Mouse (Mus musculus) ovary, postnatal 10 days (tissue): ENCODE measurements around the gene Slc12a9.
A peak's percentile ranks its signal among the peaks of the same experiment; 100 is the strongest.

ENCODE experiments used
- DNase-seq: peaks from one replicate; pipeline ENCODE4 v3.0.0; 2022; ENCODE audit warnings: low spot score

Gene Slc12a9

DNA sequence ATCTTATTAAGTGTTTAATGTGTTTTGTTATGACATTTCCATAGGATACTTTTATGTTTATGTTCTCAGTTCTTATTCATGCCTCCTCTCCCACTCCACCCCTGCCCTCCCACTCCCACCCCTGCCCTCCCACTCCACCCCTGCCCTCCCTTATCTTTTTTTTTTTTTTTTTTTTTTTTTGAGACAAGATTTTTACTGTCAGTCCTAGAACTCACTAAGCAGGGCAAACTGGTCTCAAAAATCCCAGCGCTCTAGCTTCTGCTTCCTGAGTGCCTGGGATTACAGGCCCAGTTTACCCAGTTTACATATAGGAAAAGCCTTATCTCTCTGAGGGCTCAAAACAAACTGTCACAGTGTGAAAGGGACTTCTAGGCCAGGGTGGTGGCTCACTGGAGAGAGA is 13.0 kb upstream of the Slc12a9 start:
- no peak for DNase-seq

GRCm38 (mm10) chr5:137345821-137346220 is 12.4 kb upstream of the Slc12a9 start:
- DNase-seq = no peak

GRCm38 (mm10) chr5:137343869-137344268 is 10.5 kb upstream of the Slc12a9 start:
- DNase-seq = no peak

DNA sequence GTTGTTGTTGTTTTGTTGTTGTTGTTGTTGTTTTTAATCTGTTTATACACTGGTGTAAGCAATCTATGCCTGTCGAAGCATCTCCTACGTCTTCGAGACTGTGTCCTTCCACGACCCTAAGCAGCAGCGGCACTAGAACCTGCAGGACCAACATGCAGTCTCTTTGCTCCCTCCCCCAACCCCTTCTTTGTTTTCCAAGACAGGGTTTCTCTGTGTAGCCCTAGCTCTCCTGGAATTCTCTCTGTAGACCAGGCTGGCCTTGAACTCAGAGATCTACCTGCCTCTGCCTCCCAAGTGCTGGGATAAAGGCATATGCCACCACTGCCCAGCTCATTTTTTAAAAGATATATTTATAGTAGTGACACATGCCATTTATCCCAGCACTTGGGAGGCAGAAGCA is 10.0 kb upstream of the Slc12a9 start:
- DNase-seq = no peak

- no peak for DNase-seq
Measured at GRCm38 (mm10) chr5:137342407-137343012, 9.1 kb upstream of the Slc12a9 start.

GRCm38 (mm10) chr5:137340222-137340621 is 6.8 kb upstream of the Slc12a9 start:
- DNase-seq = no peak

DNA sequence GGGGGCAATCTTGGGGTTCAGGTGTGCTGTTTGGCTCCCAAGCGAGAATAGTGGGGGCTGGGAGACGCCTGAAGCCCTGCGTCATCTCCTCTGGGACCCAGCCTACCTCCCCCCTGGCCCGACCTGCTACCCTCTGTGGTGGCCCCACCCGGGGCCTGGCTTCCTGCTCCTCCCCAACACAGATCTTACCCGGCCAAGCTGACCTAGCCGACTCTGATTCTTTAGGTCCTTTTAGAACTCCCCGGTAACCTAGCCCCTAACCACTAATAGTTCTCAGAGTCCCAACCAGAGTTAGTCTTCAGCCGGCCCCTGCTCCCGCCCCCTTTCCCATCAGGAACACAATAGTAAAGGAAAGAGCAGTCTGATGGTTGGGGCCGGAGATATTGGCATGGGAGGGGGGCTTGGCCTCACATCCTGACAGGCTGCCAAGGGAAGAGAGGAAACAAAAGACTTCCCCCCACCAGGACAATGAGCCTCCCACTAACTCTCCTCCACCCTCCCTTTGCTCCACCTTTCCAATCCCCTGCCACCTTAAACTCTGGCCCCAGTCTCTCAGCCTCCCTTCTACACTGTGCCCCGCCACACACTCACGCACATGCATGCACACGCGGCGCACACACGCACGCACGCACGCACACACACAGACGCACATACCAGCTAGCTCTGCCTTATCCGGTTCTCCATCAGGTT is 6.0 kb upstream of the Slc12a9 start:
- no peak for DNase-seq

- no peak for DNase-seq
Measured at GRCm38 (mm10) chr5:137338663-137339289, 5.4 kb upstream of the Slc12a9 start.

GRCm38 (mm10) chr5:137338256-137338655 is 4.9 kb upstream of the Slc12a9 start:
- peak; percentile 34 for DNase-seq

- no peak for DNase-seq
Measured at GRCm38 (mm10) chr5:137337190-137337589, 3.8 kb upstream of the Slc12a9 start.

DNA sequence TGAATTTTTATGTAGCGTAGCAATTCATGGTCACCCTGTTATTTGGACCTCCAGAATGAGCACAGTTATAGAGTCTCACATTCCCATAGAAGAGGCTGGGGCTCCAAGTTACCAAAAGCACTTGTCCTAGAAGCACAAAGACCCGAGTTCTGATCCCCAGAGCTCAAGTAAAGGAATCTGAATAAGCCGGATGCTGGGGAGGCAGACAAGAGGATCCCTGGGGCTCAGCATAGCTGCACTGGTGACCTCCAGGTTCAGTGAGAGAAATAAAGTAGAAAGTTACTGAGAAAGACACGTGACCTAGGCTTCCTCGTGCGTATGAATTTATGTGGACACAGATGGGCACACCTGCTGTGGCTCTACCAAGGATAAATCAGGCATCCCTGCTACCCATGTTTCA is 1.7 kb upstream of the Slc12a9 start:
- no peak for DNase-seq

- DNase-seq = no peak
Measured at GRCm38 (mm10) chr5:137334317-137334716, 920 bp upstream of the Slc12a9 start.

DNA sequence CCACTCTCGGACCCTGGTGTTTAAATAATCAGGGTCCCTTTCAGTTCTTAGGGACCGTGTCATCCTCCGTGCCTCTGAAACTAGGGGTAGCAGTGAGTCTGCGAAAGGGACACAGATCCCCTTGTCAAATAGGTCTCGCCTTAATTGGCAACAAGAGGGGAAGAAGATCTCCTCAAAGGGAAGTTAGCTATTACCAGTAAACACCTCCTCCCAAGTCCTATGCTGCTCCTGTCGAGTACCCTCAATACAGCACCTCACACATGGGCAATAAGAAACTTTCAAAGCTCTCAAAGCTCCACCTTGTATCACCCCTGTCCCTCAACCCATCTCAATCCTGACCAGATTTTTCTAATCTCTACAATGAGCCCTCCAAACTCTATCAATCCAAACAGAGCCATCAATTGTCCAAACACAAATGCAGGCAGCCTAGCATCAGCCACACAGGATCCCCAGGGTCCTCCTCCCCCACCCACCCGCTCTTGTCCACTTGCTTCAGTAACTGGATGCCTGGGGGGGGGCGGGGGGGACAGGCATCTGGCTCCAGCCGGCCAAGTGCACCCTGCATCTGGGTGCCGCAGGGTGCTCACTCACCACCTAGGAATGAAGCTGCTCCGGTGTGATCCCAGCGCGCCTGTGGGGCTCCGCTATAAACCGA is 413 bp downstream of the Slc12a9 start:
- DNase-seq = no peak

- DNase-seq = no peak
Measured at GRCm38 (mm10) chr5:137330910-137331309, 2.5 kb downstream of the Slc12a9 start.

DNA sequence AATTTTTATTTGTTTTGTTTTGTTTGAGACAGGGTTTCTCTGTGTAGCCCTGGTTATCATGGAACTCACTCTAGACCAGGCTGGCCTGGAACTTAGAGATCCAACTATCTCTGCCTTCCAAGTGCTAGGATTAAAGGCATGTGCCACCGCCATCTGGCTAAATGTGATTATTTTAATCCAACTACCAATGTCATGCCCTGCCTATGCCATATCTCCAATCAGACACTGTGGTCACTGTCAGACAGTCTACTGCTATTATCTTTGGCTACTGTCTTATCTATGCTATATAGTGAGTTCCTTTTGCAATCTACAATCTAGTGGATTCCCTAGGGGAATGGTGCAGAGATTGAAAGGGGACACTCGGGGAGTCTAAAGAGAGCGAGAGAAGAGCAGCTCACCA is 12.4 kb downstream of the Slc12a9 start:
- DNase-seq = no peak

DNA sequence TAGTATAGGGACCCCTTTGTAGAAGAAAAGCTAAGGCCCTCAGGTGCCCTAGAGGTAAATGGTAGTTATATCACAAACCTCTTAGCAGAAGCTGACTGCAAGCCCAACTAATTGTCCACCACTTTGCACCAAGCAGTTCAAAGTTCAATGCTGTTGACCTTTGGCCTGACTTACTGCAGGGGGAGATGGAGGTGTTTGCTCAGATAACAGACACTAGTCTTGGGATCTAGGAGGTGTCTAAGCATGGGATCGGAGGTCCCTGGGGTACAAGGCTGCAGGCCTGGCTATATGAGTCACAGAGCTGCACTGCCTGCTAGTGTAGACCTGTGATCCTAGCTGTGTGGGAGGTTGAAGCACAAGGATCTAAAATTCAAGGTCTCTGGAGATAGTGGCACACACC is 14.8 kb downstream of the Slc12a9 start:
- no peak for DNase-seq

DNA sequence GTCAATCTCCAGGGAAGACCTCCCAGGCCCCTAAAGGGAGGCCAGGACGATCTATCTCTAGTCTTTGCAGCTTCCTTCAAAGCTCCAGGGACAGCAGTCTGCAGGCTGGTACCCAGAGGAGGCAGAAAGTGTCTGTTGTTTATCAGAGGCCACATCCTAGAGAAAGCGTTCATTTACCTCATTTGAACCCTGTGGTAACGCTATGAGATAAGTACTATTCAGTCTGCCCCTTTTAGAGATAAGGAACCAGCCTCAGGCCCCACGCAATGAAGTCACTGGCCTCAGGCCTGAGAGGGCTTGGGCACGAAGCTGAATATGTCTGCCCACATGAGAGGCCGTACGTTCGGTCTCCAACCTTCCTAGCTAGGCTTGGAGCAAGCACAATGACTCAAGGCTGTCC is 16.0 kb downstream of the Slc12a9 start:
- DNase-seq = no peak

GRCm38 (mm10) chr5:137315084-137315903 is 18.1 kb downstream of the Slc12a9 start:
- DNase-seq = peak; percentile 25

- DNase-seq = peak; percentile 89
Measured at GRCm38 (mm10) chr5:137314193-137315083, 19.0 kb downstream of the Slc12a9 start, which contains the start of gene Trip6. Gene Trip6 (minus strand): TSS chr5:137314404.

DNA sequence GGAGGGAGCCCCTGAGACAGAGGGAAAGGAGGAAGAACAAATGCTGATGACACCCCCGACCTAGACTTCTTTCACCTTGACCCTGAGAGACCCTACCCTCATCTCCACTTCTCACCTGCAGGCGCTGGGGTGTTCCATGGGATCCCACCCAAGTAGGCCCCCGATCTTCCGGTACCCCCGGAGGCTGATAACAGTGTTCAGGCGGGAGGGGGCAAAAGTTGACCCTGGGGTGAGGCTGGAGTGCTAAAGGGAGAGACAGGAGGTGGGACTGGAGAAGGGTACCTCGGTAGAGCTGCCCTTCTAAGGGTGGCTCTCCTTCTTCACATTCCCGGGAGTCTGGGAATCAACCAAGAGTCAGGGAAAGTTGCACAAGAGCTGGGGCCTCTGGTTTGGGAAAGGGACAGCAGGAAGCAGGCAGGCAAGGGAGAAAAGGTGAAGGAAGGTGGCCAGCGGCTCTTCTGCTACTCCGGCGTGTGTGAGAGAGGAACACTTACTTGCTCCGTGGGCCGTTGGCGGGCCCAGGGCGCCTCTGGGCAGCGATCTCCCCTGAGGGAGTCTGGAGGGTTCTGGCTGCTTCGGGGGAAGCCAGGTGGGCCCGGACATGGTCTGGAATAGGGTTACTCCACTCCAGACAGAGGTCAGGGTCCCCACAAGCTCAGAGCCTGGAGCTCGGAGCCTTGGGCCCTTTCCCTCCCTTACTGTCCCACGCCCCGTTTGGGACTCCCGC is 19.8 kb downstream of the Slc12a9 start:
- DNase-seq = peak; percentile 17
